Mouse (Mus musculus): ENCODE measurements at regions not wholly inside any gene's neighbourhood (a gene's known extent, or its start where the extent isn't known, plus 50 kb on each side); places are given as distances from the start of the nearest gene placed in this dataset.

DNA sequence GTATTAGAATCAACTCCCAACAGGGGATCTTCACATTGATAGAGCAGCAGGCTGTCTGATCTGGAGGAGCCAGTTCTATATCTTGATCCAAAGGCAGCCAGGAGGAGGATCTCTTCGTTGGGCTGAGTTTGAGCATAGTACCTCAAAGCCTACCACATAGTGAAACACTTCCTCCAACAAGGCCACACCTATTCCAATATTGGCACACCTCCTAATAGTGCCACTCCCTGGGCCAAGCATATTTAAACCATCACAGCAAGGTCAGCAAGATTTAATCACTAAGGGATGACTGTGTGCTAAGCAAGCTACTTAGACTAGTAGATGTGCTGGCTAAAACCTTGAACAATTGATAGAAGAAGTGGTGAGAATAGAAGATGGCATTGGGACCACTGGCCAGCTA is 82.6 kb upstream of the Zfp827 start:
- no peak for DNase-seq
- no peak for TF ChIP-seq CTCF (IDR thresholded peaks at IDR 0.05)
- Histone ChIP-seq H3K27ac (no peak overlapping the region), H3K4me3 (no peak overlapping the region)
- intact Hi-C loops (cut with DNase I), result no loop called here

DNA sequence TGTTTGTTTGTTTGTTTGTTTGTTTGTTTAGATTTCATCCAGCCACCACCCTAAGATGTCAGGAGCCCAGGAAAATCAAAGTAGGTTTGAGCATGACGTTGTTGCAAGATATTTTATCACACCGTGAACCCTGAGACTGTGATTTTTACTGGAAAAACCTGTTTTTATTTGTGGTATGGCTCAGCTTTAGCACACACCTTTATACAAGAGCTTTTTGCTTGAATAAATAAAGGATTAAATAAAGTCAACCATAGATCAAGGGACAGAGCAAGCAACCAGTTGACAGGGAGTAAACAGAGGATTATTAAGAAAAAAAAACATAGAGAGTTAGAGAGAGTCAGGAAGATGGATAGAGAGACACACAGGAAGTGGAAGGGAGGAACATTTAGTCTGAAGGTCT is 82.2 kb upstream of the Zfp827 start:
- intact Hi-C loops (cut with DNase I), result no loop called here
- Histone ChIP-seq H3K4me3 (no peak overlapping the region), H3K27ac (no peak overlapping the region)
- DNase-seq, result no peak
- no peak for TF ChIP-seq CTCF (IDR thresholded peaks at IDR 0.05)

DNA sequence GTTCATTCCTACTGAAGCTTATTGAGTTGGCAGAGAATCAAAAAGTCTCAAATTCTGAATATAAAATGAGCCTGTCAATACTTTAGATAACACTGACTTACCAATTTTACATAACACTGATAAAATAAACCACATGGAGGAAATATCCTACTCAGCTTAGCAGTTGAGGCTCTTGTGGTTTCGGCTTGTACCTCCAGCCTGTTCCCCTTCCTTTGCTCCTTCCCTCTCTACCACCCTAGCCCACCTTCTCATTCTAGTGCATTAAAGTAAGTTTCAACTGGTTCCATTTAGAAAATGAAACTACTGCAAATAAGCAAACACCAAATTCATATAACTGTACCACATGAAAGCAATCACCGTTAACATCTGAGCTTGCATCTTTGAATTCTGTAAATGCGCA is 53.2 kb upstream of the Zfp827 start:
- DNase-seq, result no peak
- Histone ChIP-seq H3K4me3 (no peak overlapping the region), H3K27ac (no peak overlapping the region)
- intact Hi-C loops (cut with DNase I), result no loop called here
- no peak for TF ChIP-seq CTCF (IDR thresholded peaks at IDR 0.05)
